Mouse (Mus musculus): ENCODE measurements around the gene Tagln.

The Tagln gene

GRCm38 (mm10) chr9:45946182-45946871 is 10.5 kb upstream of the Tagln start:
- DNase-seq (ENCODE audit: low read depth, low spot score) = no peak

- no peak for DNase-seq (ENCODE audit: low read depth, low spot score)
Measured at GRCm38 (mm10) chr9:45945721-45946120, 9.9 kb upstream of the Tagln start.

- peak; percentile 82 for DNase-seq (ENCODE audit: low read depth, low spot score)
Measured at GRCm38 (mm10) chr9:45944506-45945400, 8.9 kb upstream of the Tagln start.

- DNase-seq (ENCODE audit: low read depth, low spot score) = no peak
Measured at GRCm38 (mm10) chr9:45943628-45944505, 8.0 kb upstream of the Tagln start.

GRCm38 (mm10) chr9:45942916-45943315 is 7.1 kb upstream of the Tagln start:
- no peak for DNase-seq (ENCODE audit: low read depth, low spot score)

GRCm38 (mm10) chr9:45942464-45942863 is 6.6 kb upstream of the Tagln start:
- DNase-seq (ENCODE audit: low read depth, low spot score) = no peak

- DNase-seq (ENCODE audit: low read depth, low spot score) = peak; percentile 90
Measured at GRCm38 (mm10) chr9:45941329-45941888, 5.6 kb upstream of the Tagln start.

GRCm38 (mm10) chr9:45939794-45940193 is 3.9 kb upstream of the Tagln start:
- DNase-seq (ENCODE audit: low read depth, low spot score) = peak; percentile 58

GRCm38 (mm10) chr9:45938952-45939637 is 3.2 kb upstream of the Tagln start:
- DNase-seq (ENCODE audit: low read depth, low spot score) = no peak

GRCm38 (mm10) chr9:45938088-45938487 is 2.2 kb upstream of the Tagln start:
- DNase-seq (ENCODE audit: low read depth, low spot score) = no peak

GRCm38 (mm10) chr9:45936883-45937282 is 1.0 kb upstream of the Tagln start:
- peak; percentile 75 for DNase-seq (ENCODE audit: low read depth, low spot score)

- DNase-seq (ENCODE audit: low read depth, low spot score) = no peak
Measured at GRCm38 (mm10) chr9:45932571-45933415, 3.1 kb downstream of the Tagln start.

GRCm38 (mm10) chr9:45931958-45932357 is 3.9 kb downstream of the Tagln start:
- DNase-seq (ENCODE audit: low read depth, low spot score) = no peak

GRCm38 (mm10) chr9:45929285-45929684 is 6.6 kb downstream of the Tagln start:
- no peak for DNase-seq (ENCODE audit: low read depth, low spot score)

- no peak for DNase-seq (ENCODE audit: low read depth, low spot score)
Measured at GRCm38 (mm10) chr9:45919895-45920294, 16.0 kb downstream of the Tagln start.

- DNase-seq (ENCODE audit: low read depth, low spot score) = no peak
Measured at GRCm38 (mm10) chr9:45917041-45917934, 18.6 kb downstream of the Tagln start.

GRCm38 (mm10) chr9:45915659-45916058 is 20.2 kb downstream of the Tagln start:
- DNase-seq (ENCODE audit: low read depth, low spot score) = no peak

- peak; percentile 44 for DNase-seq (ENCODE audit: low read depth, low spot score)
Measured at GRCm38 (mm10) chr9:45911673-45912072, 24.2 kb downstream of the Tagln start.

GRCm38 (mm10) chr9:45910995-45911394 is 24.9 kb downstream of the Tagln start:
- DNase-seq (ENCODE audit: low read depth, low spot score) = no peak
